Mouse (Mus musculus) right cerebral cortex, postnatal 4 days (tissue): ENCODE measurements at regions not wholly inside any gene's neighbourhood (a gene's known extent, or its start where the extent isn't known, plus 50 kb on each side); places are given as distances from the start of the nearest gene placed in this dataset.
"Not testable (repeated sequence)": the region's sequence is repeated elsewhere in the genome, so short reads cannot be mapped to it uniquely, and the experiment has no call there.

ENCODE experiments used
- DNase-seq: peaks from one replicate; pipeline ENCODE4 v3.0.0-alpha.2; 2022

- no peak for DNase-seq
Observed at GRCm38 (mm10) chr11:24297763-24298162, 219.9 kb downstream of the Bcl11a start.

- DNase-seq: no peak
Observed at GRCm38 (mm10) chr11:24300351-24300750, 222.5 kb downstream of the Bcl11a start.

GRCm38 (mm10) chr11:24301201-24301600, 223.3 kb downstream of the Bcl11a start:
- DNase-seq: no peak

- peak; percentile 61 for DNase-seq
Observed at GRCm38 (mm10) chr11:24305145-24305553, 227.3 kb downstream of the Bcl11a start.

GRCm38 (mm10) chr11:24305691-24306090, 227.8 kb downstream of the Bcl11a start:
- DNase-seq: no peak

- no peak for DNase-seq
Observed at GRCm38 (mm10) chr11:24306101-24306500, 228.2 kb downstream of the Bcl11a start.

- DNase-seq: no peak
Observed at GRCm38 (mm10) chr11:24307601-24308252, 229.9 kb downstream of the Bcl11a start.

- DNase-seq: no peak
Observed at GRCm38 (mm10) chr11:24308253-24308633, 230.4 kb downstream of the Bcl11a start.

- DNase-seq: no peak
Observed at GRCm38 (mm10) chr11:24314046-24314445, 236.2 kb downstream of the Bcl11a start.

- DNase-seq: no peak
Observed at GRCm38 (mm10) chr11:24315582-24315981, 237.7 kb downstream of the Bcl11a start.

GRCm38 (mm10) chr11:24316198-24316597, 238.3 kb downstream of the Bcl11a start:
- DNase-seq: peak; percentile 23

- DNase-seq: no peak
Observed at GRCm38 (mm10) chr11:24317989-24318735, 240.3 kb downstream of the Bcl11a start.

- no peak for DNase-seq
Observed at GRCm38 (mm10) chr11:24319222-24319621, 241.4 kb downstream of the Bcl11a start.

GRCm38 (mm10) chr11:24322412-24322811, 244.6 kb downstream of the Bcl11a start:
- not testable (repeated sequence) for DNase-seq

- DNase-seq: no peak
Observed at GRCm38 (mm10) chr11:24328481-24328880, 250.6 kb downstream of the Bcl11a start.

GRCm38 (mm10) chr11:24330366-24331124, 252.7 kb downstream of the Bcl11a start:
- no peak for DNase-seq

GRCm38 (mm10) chr11:24332241-24332640, 254.4 kb downstream of the Bcl11a start:
- DNase-seq: no peak

GRCm38 (mm10) chr11:24333111-24333510, 255.3 kb downstream of the Bcl11a start:
- DNase-seq: no peak

- no peak for DNase-seq
Observed at GRCm38 (mm10) chr11:24335256-24335655, 257.4 kb downstream of the Bcl11a start.

GRCm38 (mm10) chr11:24338111-24338510, 260.3 kb downstream of the Bcl11a start:
- no peak for DNase-seq

GRCm38 (mm10) chr11:24339061-24339460, 261.2 kb downstream of the Bcl11a start:
- DNase-seq: no peak

- DNase-seq: no peak
Observed at GRCm38 (mm10) chr11:24340677-24341076, 262.8 kb downstream of the Bcl11a start.

- no peak for DNase-seq
Observed at GRCm38 (mm10) chr11:24341650-24342049, 263.8 kb downstream of the Bcl11a start.

- DNase-seq: no peak
Observed at GRCm38 (mm10) chr11:24342176-24342575, 264.3 kb downstream of the Bcl11a start.
